Mouse (Mus musculus): ENCODE data around the gene Kif1b.
A peak's percentile ranks its signal among the peaks of the same experiment; 100 is the strongest.

- TF ChIP-seq MAFK (IDR thresholded peaks at IDR 0.05; ENCODE audit: insufficient replicate concordance, low read length) (no peak), POLR2A (IDR thresholded peaks at IDR 0.05; ENCODE audit: low read depth, low read length) (no peak), PAX5 (IDR thresholded peaks at IDR 0.05; ENCODE audit: low read length) (no peak), CHD1 (IDR thresholded peaks at IDR 0.05; ENCODE audit: low read depth, low read length) (no peak), TCF12 (IDR thresholded peaks at IDR 0.05; ENCODE audit: low read depth, low read length) (peak; percentile 67), TBP (conservative IDR thresholded peaks at IDR 0.05; ENCODE audit: low read depth, low read length) (no peak), CTCF (conservative IDR thresholded peaks at IDR 0.05 in 1 of 2, IDR thresholded peaks at IDR 0.05 in 1 of 2; ENCODE audit: low read depth in 2 of 2, low read length in 2 of 2) (no peak), MXI1 (IDR thresholded peaks at IDR 0.05; ENCODE audit: low read depth, low read length) (peak; percentile 48; the same call in 1 of the 2 replicates)
Observed at GRCm38 (mm10) chr4:149131021-149131752, 176.3 kb downstream of the Kif1b start.
